Comparison of ENCODE assay signal across 23 mouse cellular contexts in the genomic region with DNA sequence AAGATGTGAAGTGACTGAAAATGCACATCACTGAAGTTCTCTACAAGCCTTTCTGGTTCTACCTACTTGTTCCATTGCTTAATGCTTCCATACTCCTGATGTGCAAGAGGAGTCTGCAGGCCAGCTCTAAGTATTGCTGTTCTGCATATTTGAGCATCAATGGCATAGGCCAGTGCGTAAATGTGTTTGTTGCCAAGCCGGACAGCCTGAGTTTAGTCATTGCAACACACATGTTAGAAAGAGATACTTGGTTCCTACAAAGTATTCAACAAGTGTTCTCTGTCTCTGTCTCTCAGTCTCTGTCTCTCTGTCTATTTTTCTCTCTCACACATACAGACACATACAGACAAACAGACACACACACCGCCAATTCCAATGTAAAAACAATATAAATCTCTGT.
"Had no signal": no experiment of that assay in that cellular context is flagged by ENCODE, and none has a peak within 500 bp of the region (broad histone marks: within the 10 kb centered on the region; RNA-seq: fewer than 3 reads in every experiment).

No protein-coding gene starts in this region.

- H3K4me2 ChIP-seq: heart, embryonic 12.5 days; hindbrain, embryonic 13.5 days; hindbrain, embryonic 15.5 days; limb, embryonic 13.5 days; limb, embryonic 15.5 days had no signal

- H3K27me3 ChIP-seq: heart, embryonic 12.5 days; hindbrain, embryonic 13.5 days; hindbrain, embryonic 15.5 days; limb, embryonic 13.5 days; limb, embryonic 15.5 days had no signal

- H3K4me3 ChIP-seq: heart, embryonic 10.5 days; heart, embryonic 12.5 days; hindbrain, embryonic 13.5 days; hindbrain, embryonic 15.5 days; layer of hippocampus, adult 2 months; limb, embryonic 13.5 days; limb, embryonic 15.5 days had no signal

- H3K9ac ChIP-seq: forebrain, postnatal 0 days; heart, embryonic 12.5 days; hindbrain, embryonic 13.5 days; hindbrain, embryonic 15.5 days; limb, embryonic 13.5 days; limb, embryonic 15.5 days had no signal

- H3K4me1 ChIP-seq: heart, embryonic 10.5 days; heart, embryonic 12.5 days; hindbrain, embryonic 13.5 days; hindbrain, embryonic 15.5 days; limb, embryonic 13.5 days; limb, embryonic 15.5 days had no signal

- H3K9me3 ChIP-seq: heart, embryonic 10.5 days; heart, embryonic 12.5 days; hindbrain, embryonic 13.5 days; hindbrain, embryonic 15.5 days; limb, embryonic 13.5 days; limb, embryonic 15.5 days had no signal

- H3K36me3 ChIP-seq: heart, embryonic 10.5 days; heart, embryonic 12.5 days; hindbrain, embryonic 13.5 days; hindbrain, embryonic 15.5 days; limb, embryonic 13.5 days; limb, embryonic 15.5 days had no signal

- H3K27ac ChIP-seq: heart, embryonic 10.5 days; hindbrain, embryonic 13.5 days; hindbrain, embryonic 15.5 days; hindbrain, postnatal 0 days; layer of hippocampus, adult 2 months; limb, embryonic 13.5 days; limb, embryonic 15.5 days had no signal

- ATAC-seq: forebrain, postnatal 0 days; hindbrain, postnatal 0 days; intestine, embryonic 16.5 days had no signal

- DNase-seq: forebrain, postnatal 0 days; gastrocnemius, postnatal 14 days; gastrocnemius, postnatal 36 days; heart, adult 18-20 months; heart, postnatal 10 days; heart, postnatal 36 days; kidney, adult 11 months; kidney, adult 8-10 months; kidney, postnatal 10 days; kidney, postnatal 25 days; kidney, postnatal 4 days; layer of hippocampus, adult 9-11 months; layer of hippocampus, postnatal 36 days; left cerebral cortex, postnatal 4 days had no signal
